Mouse (Mus musculus): ENCODE measurements at regions not wholly inside any gene's neighbourhood (a gene's known extent, or its start where the extent isn't known, plus 50 kb on each side); places are given as distances from the start of the nearest gene placed in this dataset.

GRCm38 (mm10) chr7:67895166-67895565, 57.5 kb upstream of the Igf1r start:
- no peak for DNase-seq

GRCm38 (mm10) chr7:67892917-67893316, 59.7 kb upstream of the Igf1r start:
- no peak for DNase-seq

- no peak for DNase-seq
Observed at GRCm38 (mm10) chr7:67883040-67883439, 69.6 kb upstream of the Igf1r start.

GRCm38 (mm10) chr7:67882606-67883005, 70.0 kb upstream of the Igf1r start:
- DNase-seq: no peak

- no peak for DNase-seq
Observed at GRCm38 (mm10) chr7:67878226-67878625, 74.4 kb upstream of the Igf1r start.

- DNase-seq: no peak
Observed at GRCm38 (mm10) chr7:67877587-67877986, 75.0 kb upstream of the Igf1r start.

GRCm38 (mm10) chr7:67854080-67855022, 94.8 kb upstream of the Synm start:
- no peak for DNase-seq

GRCm38 (mm10) chr7:67852859-67853258, 93.3 kb upstream of the Synm start:
- no peak for DNase-seq

GRCm38 (mm10) chr7:67849509-67849862, 89.9 kb upstream of the Synm start:
- no peak for DNase-seq

GRCm38 (mm10) chr7:67848589-67849508, 89.3 kb upstream of the Synm start:
- peak; percentile 30 for DNase-seq

GRCm38 (mm10) chr7:67846796-67847195, 87.3 kb upstream of the Synm start:
- no peak for DNase-seq

- no peak for DNase-seq
Observed at GRCm38 (mm10) chr7:67836984-67837383, 77.4 kb upstream of the Synm start.

- no peak for DNase-seq
Observed at GRCm38 (mm10) chr7:67836117-67836949, 76.8 kb upstream of the Synm start.

- no peak for DNase-seq
Observed at GRCm38 (mm10) chr7:67831738-67832137, 72.2 kb upstream of the Synm start.

GRCm38 (mm10) chr7:67827386-67827785, 67.8 kb upstream of the Synm start:
- no peak for DNase-seq

GRCm38 (mm10) chr7:67826936-67827335, 67.4 kb upstream of the Synm start:
- no peak for DNase-seq

- DNase-seq: no peak
Observed at GRCm38 (mm10) chr7:67826368-67826767, 66.8 kb upstream of the Synm start.

- no peak for DNase-seq
Observed at GRCm38 (mm10) chr7:67825636-67826280, 66.2 kb upstream of the Synm start.

- no peak for DNase-seq
Observed at GRCm38 (mm10) chr7:67823943-67824645, 64.6 kb upstream of the Synm start.

GRCm38 (mm10) chr7:67819551-67819950, 60.0 kb upstream of the Synm start:
- no peak for DNase-seq

- no peak for DNase-seq
Observed at GRCm38 (mm10) chr7:67817556-67817955, 58.0 kb upstream of the Synm start.

GRCm38 (mm10) chr7:67814861-67815260, 55.3 kb upstream of the Synm start:
- DNase-seq: no peak

Measured in liver (tissue).